Mouse (Mus musculus) bone marrow, adult 2 months (tissue): Measurements from ENCODE around the gene Adra2b.

Experiments used
- CTCF ChIP-seq: fragments of 200-500 bp; IDR thresholded peaks from 2 replicates; pipeline ENCODE4 v1.5.1; 2011; ENCODE audit warnings: low read length, control low read depth; ENCODE audit not compliant: control insufficient read depth, insufficient read depth
- POLR2A ChIP-seq: fragments of 200-500 bp; IDR thresholded peaks from 2 replicates; pipeline ENCODE4 v1.6.1; 2011; ENCODE audit warnings: low read depth, mild to moderate bottlenecking, control low read depth, low read length, borderline replicate concordance; ENCODE audit not compliant: control insufficient read depth

GRCm38 (mm10) chr2:127322671-127323285 lies 40.2 kb upstream of the Adra2b start:
- TF ChIP-seq CTCF (no peak), POLR2A (no peak)
